Mouse (Mus musculus): ENCODE measurements at regions not wholly inside any gene's neighbourhood (a gene's known extent, or its start where the extent isn't known, plus 50 kb on each side); places are given as distances from the start of the nearest gene placed in this dataset.

- no peaks in the 10 kb centered on the region for H3K27me3 ChIP-seq (replicated peaks)
- H3K9ac ChIP-seq (replicated peaks): no peak overlapping the region
- no peak overlapping the region for H3K4me2 ChIP-seq
- 82% methylated on average over 4 of the region's 4 CpGs for WGBS
- H3K36me3 ChIP-seq: no peaks in the 10 kb centered on the region
- ATAC-seq (ENCODE audit: low FRiP score): no peak
- no peaks in the 10 kb centered on the region for H3K4me1 ChIP-seq
- no peaks in the 10 kb centered on the region for H3K9me3 ChIP-seq (replicated peaks)
- no peak overlapping the region for H3K4me3 ChIP-seq (replicated peaks)
- H3K27ac ChIP-seq (replicated peaks): no peak overlapping the region
These were observed 249.3 kb upstream of the Tnp1 start for GRCm38 (mm10) chr1:73265009-73265408.

- H3K4me3 ChIP-seq (replicated peaks): no peak overlapping the region
- no peaks in the 10 kb centered on the region for H3K36me3 ChIP-seq
- no peak for ATAC-seq (ENCODE audit: low FRiP score)
- H3K9ac ChIP-seq (replicated peaks): no peak overlapping the region
- no peak overlapping the region for H3K27ac ChIP-seq (replicated peaks)
- H3K27me3 ChIP-seq (replicated peaks): no peaks in the 10 kb centered on the region
- 89% methylated on average over 7 of the region's 7 CpGs for WGBS
- H3K9me3 ChIP-seq (replicated peaks): no peaks in the 10 kb centered on the region
- no peaks in the 10 kb centered on the region for H3K4me1 ChIP-seq
- no peak overlapping the region for H3K4me2 ChIP-seq
These were observed 248.5 kb upstream of the Tnp1 start for GRCm38 (mm10) chr1:73264245-73264644.

GRCm38 (mm10) chr1:73259525-73260098, 243.9 kb upstream of the Tnp1 start:
- no peak for ATAC-seq (ENCODE audit: low FRiP score)
- Histone ChIP-seq H3K27me3 (replicated peaks) (no peaks in the 10 kb centered on the region), H3K4me2 (no peak overlapping the region), H3K9ac (replicated peaks) (no peak overlapping the region), H3K36me3 (no peaks in the 10 kb centered on the region), H3K9me3 (replicated peaks) (no peaks in the 10 kb centered on the region), H3K4me3 (replicated peaks) (no peak overlapping the region), H3K4me1 (no peaks in the 10 kb centered on the region), H3K27ac (replicated peaks) (no peak overlapping the region)
- whole genome bisulfite sequencing: 55% methylated on average over 5 of the region's 5 CpGs

DNA sequence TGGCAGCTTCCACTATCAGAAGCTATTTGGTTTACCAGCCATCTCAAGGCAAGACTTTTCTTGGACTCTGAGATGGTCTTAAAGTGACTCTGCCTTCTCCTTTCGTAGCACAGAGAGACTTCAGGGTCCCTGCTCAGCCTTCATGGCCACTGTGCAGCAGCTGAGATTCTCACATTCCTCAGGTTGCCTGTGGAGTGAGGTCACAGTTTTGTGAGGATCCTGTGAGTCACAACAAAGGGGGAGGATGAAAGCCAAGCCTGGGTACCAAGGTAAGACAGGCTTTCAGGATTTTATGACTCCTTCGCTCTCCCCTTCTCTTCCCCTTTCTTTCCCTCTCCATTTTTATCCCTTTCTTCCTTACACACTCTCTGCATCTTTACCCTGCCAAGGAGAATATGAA, 241.6 kb upstream of the Tnp1 start:
- no peak for ATAC-seq (ENCODE audit: low FRiP score)
- Histone ChIP-seq H3K36me3 (no peaks in the 10 kb centered on the region), H3K4me2 (no peak overlapping the region), H3K9ac (replicated peaks) (no peak overlapping the region), H3K4me3 (replicated peaks) (no peak overlapping the region), H3K27ac (replicated peaks) (no peak overlapping the region), H3K27me3 (replicated peaks) (no peaks in the 10 kb centered on the region), H3K9me3 (replicated peaks) (no peaks in the 10 kb centered on the region), H3K4me1 (peaks cover under 1% of the 10 kb centered on the region; the same call in 1 of the 2 replicates)
- 81% methylated on average over 2 of the region's 2 CpGs for WGBS

GRCm38 (mm10) chr1:73251911-73252356, 236.2 kb upstream of the Tnp1 start:
- Histone ChIP-seq H3K4me1 (peaks cover 8% of the 10 kb centered on the region), H3K4me3 (replicated peaks) (no peak overlapping the region), H3K27me3 (replicated peaks) (no peaks in the 10 kb centered on the region), H3K9me3 (replicated peaks) (no peaks in the 10 kb centered on the region), H3K4me2 (no peak overlapping the region), H3K27ac (replicated peaks) (no peak overlapping the region), H3K9ac (replicated peaks) (no peak overlapping the region), H3K36me3 (no peaks in the 10 kb centered on the region)
- 40% methylated on average over 12 of the region's 12 CpGs for WGBS
- no peak for ATAC-seq (ENCODE audit: low FRiP score)

DNA sequence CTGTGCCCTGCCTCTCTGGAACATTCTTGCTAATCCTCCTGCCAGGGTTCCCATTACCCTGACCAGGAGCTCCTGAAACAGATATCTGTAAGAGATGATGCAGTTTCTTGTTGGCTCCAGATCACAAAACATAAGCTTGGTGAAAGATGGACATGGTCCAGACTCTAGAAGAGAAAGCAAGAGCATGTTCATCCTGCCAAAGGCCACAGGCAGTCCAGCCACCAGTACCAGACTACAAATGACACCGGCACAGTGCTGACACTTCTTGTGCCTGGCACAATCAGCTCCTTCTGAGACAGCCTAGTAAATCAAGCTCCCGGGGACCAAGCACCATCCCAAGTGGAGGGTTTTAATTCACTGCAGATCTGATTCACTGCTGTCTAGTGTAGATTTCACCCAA, 228.3 kb upstream of the Tnp1 start:
- Histone ChIP-seq H3K4me2 (no peak overlapping the region), H3K27me3 (replicated peaks) (no peaks in the 10 kb centered on the region), H3K36me3 (no peaks in the 10 kb centered on the region), H3K27ac (replicated peaks) (no peak overlapping the region), H3K4me3 (replicated peaks) (no peak overlapping the region), H3K9me3 (replicated peaks) (no peaks in the 10 kb centered on the region), H3K4me1 (no peaks in the 10 kb centered on the region), H3K9ac (replicated peaks) (no peak overlapping the region)
- no peak for ATAC-seq (ENCODE audit: low FRiP score)
- 63% methylated on average over 2 of the region's 2 CpGs for WGBS

GRCm38 (mm10) chr1:73242290-73242689, 226.6 kb upstream of the Tnp1 start:
- H3K4me3 ChIP-seq (replicated peaks): no peak overlapping the region
- no peaks in the 10 kb centered on the region for H3K27me3 ChIP-seq (replicated peaks)
- no peak overlapping the region for H3K4me2 ChIP-seq
- H3K9ac ChIP-seq (replicated peaks): no peak overlapping the region
- H3K27ac ChIP-seq (replicated peaks): no peak overlapping the region
- WGBS: 81% methylated on average over 9 of the region's 9 CpGs
- no peaks in the 10 kb centered on the region for H3K9me3 ChIP-seq (replicated peaks)
- no peaks in the 10 kb centered on the region for H3K4me1 ChIP-seq
- ATAC-seq (ENCODE audit: low FRiP score): no peak
- no peaks in the 10 kb centered on the region for H3K36me3 ChIP-seq

DNA sequence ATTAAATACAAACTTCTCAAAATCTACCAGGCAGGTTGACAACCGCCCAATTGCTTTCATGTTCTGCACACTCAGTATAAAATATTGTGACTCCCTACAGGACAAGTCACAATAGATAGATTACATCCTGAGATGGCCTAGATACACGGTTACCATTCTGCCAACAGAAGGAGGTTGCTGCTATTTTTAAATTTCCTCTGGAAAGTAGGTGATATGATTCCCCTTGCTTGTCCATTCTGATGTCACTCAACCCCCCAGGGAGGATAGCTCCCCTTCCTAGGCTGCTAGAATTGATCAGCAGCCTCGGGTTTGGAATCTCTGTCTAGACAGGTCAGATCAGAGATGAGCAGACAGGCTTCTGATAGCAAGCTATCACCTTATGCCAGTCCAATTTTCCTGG, 221.2 kb upstream of the Tnp1 start:
- H3K9ac ChIP-seq (replicated peaks): no peak overlapping the region
- no peak for ATAC-seq (ENCODE audit: low FRiP score)
- H3K4me3 ChIP-seq (replicated peaks): no peak overlapping the region
- H3K4me2 ChIP-seq: no peak overlapping the region
- H3K36me3 ChIP-seq: no peaks in the 10 kb centered on the region
- no peaks in the 10 kb centered on the region for H3K4me1 ChIP-seq
- no peaks in the 10 kb centered on the region for H3K27me3 ChIP-seq (replicated peaks)
- H3K9me3 ChIP-seq (replicated peaks): no peaks in the 10 kb centered on the region
- 78% methylated on average over 3 of the region's 3 CpGs for WGBS
- no peak overlapping the region for H3K27ac ChIP-seq (replicated peaks)

DNA sequence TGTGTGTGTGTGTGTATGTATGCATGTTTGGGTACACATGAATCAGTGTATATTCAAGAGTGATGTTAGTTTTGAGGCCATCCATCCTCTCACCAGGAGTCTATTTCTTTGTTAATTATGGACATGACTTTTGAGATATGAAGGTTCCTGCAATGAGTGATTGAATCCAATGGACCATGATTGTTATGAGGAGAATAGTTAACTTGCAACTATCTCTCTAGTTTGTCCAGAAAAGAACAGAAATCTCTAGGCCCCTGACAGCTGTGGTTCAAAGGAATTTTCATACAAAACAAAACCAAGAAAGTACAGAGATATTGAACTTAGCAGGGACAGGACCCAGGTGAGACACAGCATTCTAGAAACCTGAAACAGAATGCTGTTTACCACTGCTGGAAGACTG, 217.9 kb upstream of the Tnp1 start:
- no peaks in the 10 kb centered on the region for H3K36me3 ChIP-seq
- no peaks in the 10 kb centered on the region for H3K4me1 ChIP-seq
- no peak overlapping the region for H3K27ac ChIP-seq (replicated peaks)
- no peak overlapping the region for H3K9ac ChIP-seq (replicated peaks)
- no peak for ATAC-seq (ENCODE audit: low FRiP score)
- H3K27me3 ChIP-seq (replicated peaks): no peaks in the 10 kb centered on the region
- H3K4me2 ChIP-seq: no peak overlapping the region
- no peak overlapping the region for H3K4me3 ChIP-seq (replicated peaks)
- H3K9me3 ChIP-seq (replicated peaks): no peaks in the 10 kb centered on the region

DNA sequence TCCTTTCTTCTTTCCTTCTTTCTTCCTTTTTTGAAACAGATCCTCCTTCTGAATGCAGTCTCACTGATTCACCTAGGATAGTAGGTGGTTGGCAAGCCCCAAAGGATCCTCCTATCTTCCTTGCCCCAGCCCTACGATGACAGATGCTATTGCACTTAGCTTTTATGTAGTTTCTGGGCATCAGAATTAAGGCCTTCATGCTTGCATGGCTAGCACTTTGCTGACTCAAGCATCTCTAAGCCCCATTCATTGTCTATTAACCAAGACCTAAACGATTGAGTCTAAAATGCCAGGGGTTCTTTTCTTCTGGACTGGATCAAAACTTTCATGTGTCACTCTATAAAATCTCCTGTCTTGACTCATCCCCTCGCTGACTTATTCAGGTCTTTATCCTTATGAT, 217.3 kb upstream of the Tnp1 start:
- Histone ChIP-seq H3K9me3 (replicated peaks) (no peaks in the 10 kb centered on the region), H3K27ac (replicated peaks) (no peak overlapping the region), H3K9ac (replicated peaks) (no peak overlapping the region), H3K27me3 (replicated peaks) (no peaks in the 10 kb centered on the region), H3K4me3 (replicated peaks) (no peak overlapping the region), H3K36me3 (no peaks in the 10 kb centered on the region), H3K4me2 (no peak overlapping the region), H3K4me1 (no peaks in the 10 kb centered on the region)
- WGBS: 88% methylated on average over 3 of the region's 3 CpGs
- ATAC-seq (ENCODE audit: low FRiP score): no peak

DNA sequence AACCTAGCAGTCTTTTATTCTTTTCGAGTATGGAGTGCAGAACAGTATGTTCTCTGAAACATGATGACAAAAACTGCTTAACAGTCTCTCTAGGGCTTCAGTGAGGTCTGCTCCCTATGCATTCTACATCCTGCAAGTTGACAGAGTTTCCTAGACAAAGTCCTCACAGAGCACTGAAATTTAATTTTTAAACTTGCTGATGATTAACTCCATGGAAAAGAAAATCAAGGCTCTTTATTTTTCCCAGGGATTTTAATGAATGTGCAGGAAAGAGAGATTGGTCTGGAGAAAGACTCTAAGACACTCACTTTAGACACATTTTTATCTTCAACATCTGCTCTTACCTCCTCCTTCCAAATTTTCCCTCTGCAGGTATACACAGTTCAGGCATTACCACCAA, 214.9 kb upstream of the Tnp1 start:
- no peaks in the 10 kb centered on the region for H3K9me3 ChIP-seq (replicated peaks)
- no peak overlapping the region for H3K4me3 ChIP-seq (replicated peaks)
- H3K36me3 ChIP-seq: no peaks in the 10 kb centered on the region
- no peaks in the 10 kb centered on the region for H3K4me1 ChIP-seq
- ATAC-seq (ENCODE audit: low FRiP score): no peak
- no peak overlapping the region for H3K27ac ChIP-seq (replicated peaks)
- no peak overlapping the region for H3K9ac ChIP-seq (replicated peaks)
- H3K4me2 ChIP-seq: no peak overlapping the region
- WGBS: 86% methylated on average over 1 of the region's 1 CpGs
- H3K27me3 ChIP-seq (replicated peaks): no peaks in the 10 kb centered on the region

DNA sequence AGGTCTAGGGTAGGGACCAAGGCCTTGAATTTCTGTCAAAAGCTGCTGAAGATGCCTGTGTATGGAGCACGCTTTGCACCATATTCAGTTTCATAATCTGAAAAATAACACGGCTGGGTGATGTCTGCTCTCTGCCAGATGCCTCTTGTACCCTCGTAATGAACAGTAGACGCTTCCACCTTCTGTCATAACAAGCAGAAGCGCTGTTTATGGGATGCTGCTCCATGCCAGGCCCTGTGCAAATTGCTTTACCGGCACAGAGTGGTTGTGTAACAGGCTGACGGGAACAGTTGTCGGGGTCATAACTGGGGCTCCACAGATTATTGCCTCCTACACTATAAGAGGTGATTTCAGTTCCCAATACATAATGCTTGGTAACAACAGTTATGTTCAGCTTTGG, 211.5 kb upstream of the Tnp1 start:
- ATAC-seq (ENCODE audit: low FRiP score): no peak
- Histone ChIP-seq H3K36me3 (no peaks in the 10 kb centered on the region), H3K27me3 (replicated peaks) (no peaks in the 10 kb centered on the region), H3K27ac (replicated peaks) (no peak overlapping the region), H3K9me3 (replicated peaks) (no peaks in the 10 kb centered on the region), H3K4me3 (replicated peaks) (no peak overlapping the region), H3K9ac (replicated peaks) (no peak overlapping the region), H3K4me1 (no peaks in the 10 kb centered on the region), H3K4me2 (no peak overlapping the region)
- WGBS: 89% methylated on average over 8 of the region's 8 CpGs

DNA sequence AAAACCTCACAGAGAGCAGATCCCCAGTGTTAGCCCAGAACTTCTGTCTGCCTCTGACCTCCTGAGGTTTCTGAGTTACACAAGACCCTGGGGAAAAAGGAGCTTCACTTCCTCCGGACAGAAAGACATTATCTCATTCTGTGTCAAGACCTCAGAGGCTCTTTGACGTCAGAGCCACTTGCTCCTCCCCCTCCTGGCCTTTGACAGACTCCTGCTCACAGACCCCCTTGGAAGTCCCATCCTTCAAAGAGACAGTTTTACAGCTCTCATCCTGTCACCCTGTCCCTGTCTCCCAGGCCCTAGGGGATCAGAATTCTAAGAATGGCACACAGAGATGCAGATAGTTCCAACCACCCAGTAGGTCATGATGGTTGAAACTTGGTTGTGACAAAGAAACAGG, 206.2 kb upstream of the Tnp1 start:
- Histone ChIP-seq H3K4me1 (0 out of 2 replicates have a peak, but pooled peaks cover 3% of the 10 kb centered on the region), H3K4me3 (replicated peaks) (no peak overlapping the region), H3K9me3 (replicated peaks) (no peaks in the 10 kb centered on the region), H3K27ac (replicated peaks) (no peak overlapping the region), H3K36me3 (no peaks in the 10 kb centered on the region), H3K27me3 (replicated peaks) (no peaks in the 10 kb centered on the region), H3K4me2 (no peak overlapping the region), H3K9ac (replicated peaks) (no peak overlapping the region)
- WGBS: 15% methylated on average over 2 of the region's 2 CpGs
- no peak for ATAC-seq (ENCODE audit: low FRiP score)
